Mouse (Mus musculus) activated CD4-positive, CD25-positive, alpha-beta regulatory T cell, adult 9 weeks (primary cell): ENCODE measurements around the gene Gm5861. TPM values are rescaled to one million over a fixed set of nuclear protein-coding genes. Genes with fewer than 3 reads are reported as not detected.

Experiments used
- polyA plus RNA-seq: library from polyadenylated mRNA; unstranded; fragments of 100-300 nt; shearing (Covaris generic); gene quantifications from one replicate; pipeline ENCODE4 v1.2.1, GENCODE M21; 2017

Gene Gm5861
- not detected for polyA plus RNA-seq

GRCm38 (mm10) chr5:11182772-11183171 lies at the start of gene Gm5861:
TSS of gene Gm5861 (plus strand) at chr5:11183072.

Other genes with a start within 250 kb of the Gm5861 start
- gene Gm8871, start 235.3 kb upstream of the Gm5861 start, polyA plus RNA-seq = not detected
- gene Gm8857, start 235.3 kb upstream of the Gm5861 start, polyA plus RNA-seq = 0.42 TPM
- not detected for gene Gm8879, start 55.4 kb upstream of the Gm5861 start, polyA plus RNA-seq
- not detected for gene Gm8890, start 73.0 kb downstream of the Gm5861 start, polyA plus RNA-seq
- not detected for gene Speer1, start 158.4 kb downstream of the Gm5861 start, polyA plus RNA-seq
- not detected for gene Gm8897, start 233.3 kb downstream of the Gm5861 start, polyA plus RNA-seq